In the genomic region with DNA sequence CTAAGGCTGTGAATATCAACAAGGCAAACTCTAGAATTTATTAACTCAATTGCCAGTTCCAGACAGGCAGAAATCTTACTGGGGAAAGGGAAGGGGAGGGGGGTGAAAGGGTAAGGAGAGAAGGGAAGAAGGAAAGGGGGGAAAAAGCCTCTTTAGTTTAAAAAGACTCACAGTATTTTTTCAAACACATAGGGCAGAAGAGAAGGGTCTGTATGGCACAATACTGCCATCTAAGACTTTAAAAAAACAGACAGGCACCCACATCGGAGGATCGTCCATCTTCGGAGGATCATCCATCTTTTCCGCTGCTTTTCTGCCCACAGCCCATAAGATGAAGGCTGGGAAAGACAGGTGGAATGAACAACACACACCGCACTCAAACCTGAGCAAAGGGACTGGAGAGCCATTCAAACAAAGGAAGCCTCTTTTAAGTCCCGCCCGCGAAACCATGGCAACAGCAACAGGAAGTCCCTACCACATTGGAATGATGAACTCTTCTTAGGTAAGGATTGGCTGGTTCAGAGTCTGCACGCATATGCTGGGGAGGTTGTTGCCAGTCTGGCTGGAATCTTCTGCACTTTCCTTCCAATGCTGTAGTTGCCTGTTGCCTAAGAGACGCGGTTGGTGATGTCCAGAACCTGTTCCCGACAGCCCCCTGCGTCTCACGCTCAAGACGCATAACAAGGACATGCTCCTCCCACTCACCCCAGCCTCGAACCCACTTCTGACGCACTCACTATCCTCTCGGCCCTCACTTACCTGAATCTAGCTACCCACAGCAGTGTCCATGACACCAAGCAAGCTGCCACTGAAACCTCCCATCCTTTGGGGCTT, we compare ENCODE assay signal across 8 mouse cellular contexts. TPM values are rescaled to one million over a fixed set of nuclear protein-coding genes. Genes with fewer than 3 reads are reported as not detected.
DNase-seq lines count a peak whose midpoint lies in the region; ATAC-seq lines count a peak whose summit lies in the region.

No protein-coding gene starts in this region.

- H3K9me3 ChIP-seq in hindbrain, embryonic 16.5 days (ENCODE audit: control insufficient read depth, low read length) = no peaks in the 10 kb centered on the region

- DNase-seq in ZHBTc4 (ENCODE audit: low read depth, low spot score) = peak; percentile 90
- peak; percentile 80 to 86 for DNase-seq in cerebellum, postnatal 25 days
- peak; percentile 75 to 86 for DNase-seq in frontal cortex, postnatal 36 days (ENCODE audit: low spot score in 2 of 2)
- peak; percentile 70 for DNase-seq in left cerebral cortex, adult 11 months (ENCODE audit: low spot score)
- DNase-seq in lung, postnatal 14 days = peak; percentile 75
- peak; percentile 79 for DNase-seq in retina, embryonic 14.5 days (ENCODE audit: low spot score)
- DNase-seq in thymus, postnatal 14 days = peak; percentile 82

- peak; percentile 97 for ATAC-seq in hindbrain, embryonic 16.5 days

- H3K36me3 ChIP-seq in hindbrain, embryonic 16.5 days (ENCODE audit: control insufficient read depth, insufficient read depth, low read length) = no peaks in the 10 kb centered on the region

- no peaks in the 10 kb centered on the region for H3K4me1 ChIP-seq in hindbrain, embryonic 16.5 days (ENCODE audit: control insufficient read depth, insufficient read depth, low read depth, low read length)

- peak overlapping the region; percentile 70 for H3K27ac ChIP-seq in hindbrain, embryonic 16.5 days (ENCODE audit: low read depth, low read length)

- peak overlapping the region; percentile 55 for H3K4me2 ChIP-seq in hindbrain, embryonic 16.5 days (ENCODE audit: low read length)

- 29% methylated on average over 18 of the region's 18 CpGs for WGBS in hindbrain, embryonic 16.5 days

- no peaks in the 10 kb centered on the region for H3K27me3 ChIP-seq in hindbrain, embryonic 16.5 days (replicated peaks; ENCODE audit: control insufficient read depth, insufficient read depth, low read length)

- H3K9ac ChIP-seq in hindbrain, embryonic 16.5 days (ENCODE audit: low read depth, low read length) = peak overlapping the region; percentile 52

- H3K4me3 ChIP-seq in hindbrain, embryonic 16.5 days (ENCODE audit: low read length) = peak overlapping the region; percentile 45

RNA-seq across cellular contexts. Expression of gene Tmem29, which starts 18.2 kb away (rescaled TPM):
- 74.6 and 78.2 TPM in 2 replicates for polyA plus RNA-seq in hindbrain, embryonic 16.5 days (2015; fragmentation: Nextera tagmentation; extraction: Ambion mirVana)

Comparison
In these comparisons a context has a peak if more than half of its experiments do, and no peak if none do; other contexts are left out.
1. Peak in every context shown above with its lines: DNase-seq, ATAC-seq, H3K4me3 ChIP-seq and H3K27ac ChIP-seq.